Mouse (Mus musculus) macrophage (primary cell): ENCODE measurements around the gene H2al1a. TPM values are rescaled to one million over a fixed set of nuclear protein-coding genes. Genes with fewer than 3 reads are reported as not detected.
"Not testable (repeated sequence)": the region's sequence is repeated elsewhere in the genome, so short reads cannot be mapped to it uniquely, and the experiment has no call there.

Experiments
- H3K27ac ChIP-seq: fragments of 350-480 bp; formaldehyde crosslinking; 2 replicates; pipeline ENCODE4 v1.9.0; 2021
- H3K36me3 ChIP-seq: fragments of 350-480 bp; formaldehyde crosslinking; 2 replicates; pipeline ENCODE4 v1.9.0; 2021; ENCODE audit errors: inconsistent target
- H3K4me3 ChIP-seq: fragments of 350-480 bp; formaldehyde crosslinking; 2 replicates; pipeline ENCODE4 v1.9.0; 2021; ENCODE audit errors: inconsistent target
- H3K79me2 ChIP-seq: fragments of 350-480 bp; formaldehyde crosslinking; 2 replicates; pipeline ENCODE4 v1.9.0; 2021; ENCODE audit errors: inconsistent target
- WGBS: methylation state at CpG from one replicate; pipeline ENCODE4 v1.1.7; 2026; ENCODE audit warnings: inconsistent platforms; ENCODE audit not compliant: missing documents; 5-methylcytosine and 5-hydroxymethylcytosine counted together
- polyA plus RNA-seq: library from polyadenylated mRNA; stranded (reverse); fragments of 250-400 nt; gene quantifications from 3 replicates; pipeline ENCODE4 v1.2.4, GENCODE M21; 2018; ENCODE audit warnings: inconsistent platforms
- total RNA-seq, 78 experiments: library from RNA; depleted of rRNA; stranded (reverse); fragments of 250-400 nt; gene quantifications; 1 replicate in 9 of 78; 2 replicates in 24 of 78; 3 replicates in 43 of 78; 4 replicates in 2 of 78; pipeline ENCODE4 v1.2.4; 2018; ENCODE audit warnings: inconsistent platforms in 56 of 78

Gene H2al1a
- total RNA-seq (2018; cell fraction: chromatin; rRNA removed), result not detected
- total RNA-seq (2018; cell fraction: cytosol; rRNA removed), result not detected
- not detected for total RNA-seq (2018; cell fraction: nucleus; rRNA removed)
- polyA plus RNA-seq, result not detected in 3 replicates

DNA sequence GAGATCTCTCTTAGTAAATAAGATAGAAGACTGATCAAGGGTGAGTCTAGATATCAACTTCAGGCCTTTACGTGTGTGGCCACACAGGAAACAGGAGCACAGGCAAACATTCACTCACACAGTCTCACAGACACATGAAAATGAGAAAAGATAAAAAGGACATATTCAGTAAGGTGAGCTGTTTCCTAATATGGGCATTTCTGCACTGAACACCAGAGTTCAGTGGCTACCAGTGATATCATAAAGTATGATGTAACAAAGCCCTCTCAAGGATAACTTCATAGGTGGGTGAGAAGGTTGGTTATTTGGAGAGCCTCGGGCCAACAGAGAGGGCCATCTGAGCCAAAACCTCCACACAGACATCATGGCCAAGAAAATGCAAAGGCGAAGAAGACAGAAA, at the start of gene H2al1a:
H2al1a (plus strand) TSS at position 301 of the 400 bp plus-strand sequence.
- no CpG with 5 or more reads among the region's 3 CpGs for WGBS
- not testable (repeated sequence) for H3K79me2 ChIP-seq, H3K36me3 ChIP-seq, H3K27ac ChIP-seq, H3K4me3 ChIP-seq

DNA sequence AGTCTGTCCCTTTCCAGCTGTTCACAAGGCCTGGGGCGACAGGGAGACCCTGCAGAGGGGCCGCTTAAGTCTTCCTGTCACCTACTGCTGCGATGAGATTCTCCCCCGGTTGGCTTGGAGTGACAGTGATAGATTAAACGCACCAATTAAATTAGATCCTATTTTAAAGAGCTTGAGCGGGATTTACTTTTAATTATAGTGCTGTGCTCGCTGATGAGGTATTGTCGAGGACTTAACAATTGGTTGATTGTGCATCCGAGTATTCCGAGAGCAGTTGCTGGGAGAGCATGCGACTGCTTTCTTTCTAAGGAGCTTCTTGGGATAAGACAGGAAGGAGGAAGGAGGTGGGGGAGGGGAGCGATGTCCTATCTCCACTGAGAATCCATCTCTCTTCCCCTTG, 48.9 kb upstream of the H2al1a start:
- no peak overlapping the region for H3K4me3 ChIP-seq
- H3K27ac ChIP-seq, result no peak overlapping the region
- no peaks in the 10 kb centered on the region for H3K79me2 ChIP-seq
- H3K36me3 ChIP-seq, result no peaks in the 10 kb centered on the region
- 72% methylated on average over 11 of the region's 12 CpGs for WGBS

- Histone ChIP-seq H3K79me2 (no peaks in the 10 kb centered on the region), H3K36me3 (no peaks in the 10 kb centered on the region), H3K4me3 (no peak overlapping the region), H3K27ac (no peak overlapping the region)
- 28% methylated on average over 5 of the region's 5 CpGs for WGBS
Observed at GRCm38 (mm10) chrX:11254062-11254461, 45.0 kb upstream of the H2al1a start.

GRCm38 (mm10) chrX:11254521-11255207, 44.4 kb upstream of the H2al1a start:
- Histone ChIP-seq H3K79me2 (no peaks in the 10 kb centered on the region), H3K4me3 (no peak overlapping the region), H3K36me3 (no peaks in the 10 kb centered on the region), H3K27ac (no peak overlapping the region)
- 43% methylated on average over 9 of the region's 11 CpGs for WGBS

DNA sequence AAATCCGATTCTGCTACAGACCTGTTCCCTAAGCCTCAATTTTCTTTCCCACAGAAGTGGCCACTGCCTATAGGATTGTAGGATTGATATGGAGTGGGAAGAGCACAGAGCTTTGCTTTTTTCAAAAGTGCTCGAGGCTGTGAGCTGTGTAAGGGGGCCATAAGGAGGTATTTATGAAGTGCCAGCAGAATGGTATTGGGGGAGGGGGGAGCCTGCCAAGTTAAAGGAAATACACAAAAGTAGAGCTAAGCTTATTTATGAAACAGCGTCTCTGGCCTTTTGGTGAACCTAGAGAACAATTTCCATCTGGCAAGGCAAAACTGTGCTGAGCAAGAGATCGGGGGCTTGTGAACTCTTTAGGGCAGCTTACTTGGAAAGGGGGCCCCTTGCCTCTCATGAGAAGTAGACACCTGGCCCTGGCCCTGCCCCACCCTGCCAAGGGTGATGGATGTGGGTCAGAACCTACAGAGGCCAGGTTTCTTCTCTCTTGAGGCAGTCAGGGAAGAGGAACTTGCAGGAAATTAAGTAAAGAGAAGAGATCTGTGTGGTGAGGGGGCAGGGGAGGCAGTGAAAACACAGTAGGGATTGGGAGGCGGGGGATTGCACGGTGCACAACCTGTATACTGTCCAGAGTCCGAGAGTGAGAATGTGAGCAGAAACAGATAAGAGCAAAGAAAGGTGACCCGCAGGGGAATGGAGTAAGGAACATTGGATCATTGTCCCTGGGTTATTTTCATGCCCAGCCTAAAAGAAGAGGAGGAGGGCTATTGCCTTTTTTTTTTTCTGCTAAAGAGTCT, 43.3 kb upstream of the H2al1a start:
- Histone ChIP-seq H3K27ac (no peak overlapping the region), H3K79me2 (no peaks in the 10 kb centered on the region), H3K36me3 (no peaks in the 10 kb centered on the region), H3K4me3 (no peak overlapping the region)
- WGBS, result 73% methylated on average over 8 of the region's 8 CpGs

GRCm38 (mm10) chrX:11264918-11265317, 34.1 kb upstream of the H2al1a start:
- Histone ChIP-seq H3K36me3 (no peaks in the 10 kb centered on the region), H3K79me2 (no peaks in the 10 kb centered on the region), H3K4me3 (no peak overlapping the region), H3K27ac (no peak overlapping the region)
- 95% methylated on average over 6 of the region's 8 CpGs for WGBS

DNA sequence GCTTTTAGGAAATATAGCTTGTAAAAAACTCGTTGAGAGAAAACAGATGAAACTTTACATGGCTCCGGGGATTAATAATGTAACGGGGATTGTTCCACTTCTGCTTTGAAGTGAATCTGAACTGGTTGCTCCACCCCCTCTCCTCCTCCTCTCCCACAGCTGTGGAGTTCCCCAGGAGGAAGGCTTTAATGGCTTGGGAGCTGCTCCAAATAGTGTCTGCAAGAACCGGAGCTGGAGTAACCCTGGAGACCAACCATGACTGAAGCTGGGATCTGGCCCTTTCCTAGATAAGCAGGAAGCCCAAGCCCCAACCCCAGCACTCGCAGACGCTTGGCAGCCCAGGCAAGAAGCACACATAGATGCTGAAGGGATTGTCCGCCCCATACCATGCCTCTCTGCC, 31.3 kb upstream of the H2al1a start:
- no peak overlapping the region for H3K4me3 ChIP-seq
- H3K36me3 ChIP-seq, result no peaks in the 10 kb centered on the region
- H3K79me2 ChIP-seq, result no peaks in the 10 kb centered on the region
- H3K27ac ChIP-seq, result no peak overlapping the region
- WGBS, result 61% methylated on average over 7 of the region's 7 CpGs

DNA sequence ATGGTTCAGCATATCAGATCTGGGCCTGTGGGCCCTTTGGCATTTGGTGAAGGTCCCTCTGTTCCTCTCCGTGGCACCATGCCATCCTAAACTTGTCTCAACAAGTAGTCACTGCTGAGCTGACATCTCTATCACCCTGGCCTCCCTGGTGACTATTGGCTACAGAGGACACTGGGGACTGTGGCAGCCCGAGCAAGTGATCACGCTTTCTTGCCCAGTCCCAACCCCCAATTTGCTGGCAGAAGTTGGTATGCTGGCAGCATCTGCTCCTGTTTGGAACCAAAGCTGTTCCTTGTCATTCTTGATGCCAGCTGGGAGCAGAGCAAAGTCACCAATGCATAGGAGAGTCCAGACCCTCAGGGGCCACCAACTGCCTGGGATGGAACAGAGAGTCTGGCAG, 30.0 kb upstream of the H2al1a start:
- H3K4me3 ChIP-seq, result no peak overlapping the region

DNA sequence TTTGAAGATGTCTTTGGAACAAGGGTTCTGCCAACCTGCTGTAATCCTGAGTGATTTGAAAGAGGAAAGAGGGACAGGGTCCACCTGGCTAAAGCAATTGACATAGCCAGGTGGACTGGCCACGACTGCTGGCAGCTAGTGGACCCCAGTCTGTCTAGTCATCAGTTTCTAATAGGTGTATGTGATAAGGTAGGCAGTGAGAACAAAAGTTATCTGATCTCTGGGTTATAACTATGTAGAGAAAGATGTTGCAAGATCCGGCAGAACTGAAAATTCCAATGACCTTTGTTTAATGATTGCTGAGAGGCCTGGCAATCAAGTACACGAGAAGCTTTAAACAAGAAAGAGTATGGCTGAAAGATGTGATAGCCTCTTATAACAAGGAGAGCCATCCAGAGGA, 25.9 kb upstream of the H2al1a start:
- Histone ChIP-seq H3K36me3 (no peaks in the 10 kb centered on the region), H3K4me3 (no peak overlapping the region), H3K27ac (no peak overlapping the region), H3K79me2 (no peaks in the 10 kb centered on the region)
- WGBS, result 87% methylated on average over 3 of the region's 3 CpGs

More for the DNA sequence above, 30.0 kb upstream of the H2al1a start:
- no peak overlapping the region for H3K27ac ChIP-seq
- no peaks in the 10 kb centered on the region for H3K36me3 ChIP-seq
- H3K79me2 ChIP-seq, result no peaks in the 10 kb centered on the region
- 97% methylated on average over 3 of the region's 3 CpGs for WGBS

- no peak overlapping the region for H3K4me3 ChIP-seq
- H3K27ac ChIP-seq, result no peak overlapping the region
- 93% methylated on average over 6 of the region's 6 CpGs for WGBS
- H3K79me2 ChIP-seq, result no peaks in the 10 kb centered on the region
- no peaks in the 10 kb centered on the region for H3K36me3 ChIP-seq
Observed at GRCm38 (mm10) chrX:11277083-11277482, 22.0 kb upstream of the H2al1a start.

DNA sequence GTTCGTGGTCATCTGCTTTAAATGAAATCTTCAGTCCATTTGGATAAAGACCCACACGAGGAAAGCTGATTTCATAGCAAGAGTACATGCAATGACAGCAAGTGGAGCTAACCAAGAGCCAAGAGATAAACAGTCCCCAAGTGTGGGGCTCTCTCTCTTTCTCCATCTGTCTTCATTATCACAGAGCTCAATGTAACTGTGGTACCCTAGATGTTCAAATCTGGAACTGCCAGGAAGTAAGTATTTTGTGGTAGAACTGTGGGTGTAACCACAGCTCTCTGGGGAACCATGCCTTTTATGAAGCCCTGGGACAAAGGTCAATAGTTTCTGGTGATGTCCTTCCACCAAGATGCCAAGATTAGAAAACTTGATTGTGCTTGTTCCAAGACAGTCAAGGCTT, 18.3 kb upstream of the H2al1a start:
- no peaks in the 10 kb centered on the region for H3K79me2 ChIP-seq
- no peak overlapping the region for H3K27ac ChIP-seq
- 82% methylated on average over 2 of the region's 2 CpGs for WGBS
- H3K36me3 ChIP-seq, result no peaks in the 10 kb centered on the region
- no peak overlapping the region for H3K4me3 ChIP-seq

DNA sequence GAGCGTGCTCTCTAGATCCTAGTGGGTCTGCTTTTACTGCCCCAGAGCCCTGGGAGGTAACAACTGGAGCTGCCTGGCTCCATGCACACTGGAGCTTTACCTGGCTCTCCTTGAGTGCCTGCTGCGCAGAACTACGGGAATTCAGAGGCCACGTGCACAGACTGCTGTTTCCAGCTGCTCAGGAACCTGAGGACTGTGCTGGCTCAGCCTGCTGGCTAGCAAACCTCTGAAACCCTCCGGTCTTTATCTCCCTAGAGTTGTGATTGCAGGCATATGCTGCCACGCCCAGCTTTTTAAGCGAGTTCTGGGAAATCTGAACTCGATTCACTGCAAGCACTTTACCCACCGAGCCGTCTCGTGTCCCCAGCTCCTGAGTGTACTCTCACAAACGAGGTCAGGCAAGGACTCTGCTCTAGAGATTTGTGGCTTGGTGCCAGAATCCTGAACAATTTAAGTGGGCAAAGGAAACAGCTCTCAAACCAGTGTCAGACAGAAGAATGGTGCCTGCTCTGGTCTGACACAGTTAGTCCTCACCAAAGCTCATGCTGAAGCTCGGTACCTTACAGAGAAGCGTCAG, 10.7 kb upstream of the H2al1a start:
- WGBS, result 88% methylated on average over 13 of the region's 14 CpGs
- no peak overlapping the region for H3K4me3 ChIP-seq

GRCm38 (mm10) chrX:11289244-11289643, 9.8 kb upstream of the H2al1a start:
- Histone ChIP-seq H3K79me2 (no peaks in the 10 kb centered on the region), H3K36me3 (no peaks in the 10 kb centered on the region), H3K4me3 (no peak overlapping the region), H3K27ac (no peak overlapping the region)
- WGBS, result 59% methylated on average over 4 of the region's 4 CpGs

More for the DNA sequence above, 10.7 kb upstream of the H2al1a start:
- Histone ChIP-seq H3K79me2 (no peaks in the 10 kb centered on the region), H3K36me3 (no peaks in the 10 kb centered on the region), H3K27ac (no peak overlapping the region)

DNA sequence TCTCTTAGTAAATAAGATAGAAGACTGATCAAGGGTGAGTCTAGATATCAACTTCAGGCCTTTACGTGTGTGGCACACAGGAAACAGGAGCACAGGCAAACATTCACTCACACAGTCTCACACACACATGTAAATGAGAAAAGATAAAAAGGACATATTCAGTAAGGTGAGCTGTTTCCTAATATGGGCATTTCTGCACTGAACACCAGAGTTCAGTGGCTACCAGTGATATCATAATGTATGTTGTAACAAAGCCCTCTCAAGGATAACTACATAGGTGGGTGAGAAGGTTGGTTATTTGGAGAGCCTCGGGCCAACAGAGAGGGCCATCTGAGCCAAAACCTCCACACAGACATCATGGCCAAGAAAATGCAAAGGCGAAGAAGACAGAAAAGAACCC, 3.1 kb downstream of the H2al1a start, which contains the start of gene H2al1b:
H2al1b (plus strand) TSS at position 301 of the 400 bp plus-strand sequence.
- not testable (repeated sequence) for H3K79me2 ChIP-seq, H3K4me3 ChIP-seq, H3K36me3 ChIP-seq, H3K27ac ChIP-seq
- WGBS, result no CpG with 5 or more reads among the region's 3 CpGs

DNA sequence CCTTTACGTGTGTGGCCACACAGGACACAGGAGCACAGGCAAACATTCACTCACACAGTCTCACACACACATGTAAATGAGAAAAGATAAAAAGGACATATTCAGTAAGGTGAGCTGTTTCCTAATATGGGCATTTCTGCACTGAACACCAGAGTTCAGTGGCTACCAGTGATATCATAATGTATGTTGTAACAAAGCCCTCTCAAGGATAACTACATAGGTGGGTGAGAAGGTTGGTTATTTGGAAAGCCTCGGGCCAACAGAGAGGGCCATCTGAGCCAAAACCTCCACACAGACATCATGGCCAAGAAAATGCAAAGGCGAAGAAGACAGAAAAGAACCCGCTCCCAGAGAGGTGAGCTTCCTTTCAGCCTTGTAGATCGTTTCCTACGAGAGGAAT, 6.3 kb downstream of the H2al1a start, which contains the start of gene H2al1c:
H2al1c (plus strand) TSS at position 301 of the 400 bp plus-strand sequence.
- not testable (repeated sequence) for H3K4me3 ChIP-seq, H3K27ac ChIP-seq, H3K36me3 ChIP-seq, H3K79me2 ChIP-seq
- WGBS, result no CpG with 5 or more reads among the region's 6 CpGs
